Mouse (Mus musculus): ENCODE measurements around the gene Rdh1.

Gene Rdh1

GRCm38 (mm10) chr10:127759181-127760110, at the start of gene Rdh1, which contains the start of gene Rdh16f1:
TSS of gene Rdh1 (plus strand) at chr10:127759721.
TSS of gene Rdh16f1 (plus strand) at chr10:127759787.
- no peak for DNase-seq (ENCODE audit: low spot score)

DNA sequence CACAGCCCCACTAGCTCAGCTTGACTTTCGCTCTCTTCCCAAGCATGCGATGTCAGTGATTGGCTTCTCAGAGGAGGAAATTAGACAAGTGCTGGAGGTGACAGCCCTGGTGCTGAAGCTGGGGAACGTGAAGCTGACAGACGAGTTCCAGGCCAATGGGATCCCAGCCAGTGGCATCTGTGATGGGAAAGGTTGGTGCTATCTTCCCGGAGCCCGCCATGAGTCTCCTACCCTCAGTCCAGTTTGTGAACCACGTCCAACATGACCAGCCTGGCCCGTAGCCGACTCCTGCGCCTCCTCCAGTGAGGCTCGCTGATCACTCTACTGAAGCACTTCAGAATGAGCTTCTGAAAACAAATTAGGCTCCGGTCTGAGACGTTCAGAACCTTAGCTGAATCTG, 49.2 kb upstream of the Rdh1 start:
- no peak for DNase-seq (ENCODE audit: low spot score)

- no peak for DNase-seq (ENCODE audit: low spot score)
These were observed 46.8 kb upstream of the Rdh1 start for GRCm38 (mm10) chr10:127712736-127713135.

DNA sequence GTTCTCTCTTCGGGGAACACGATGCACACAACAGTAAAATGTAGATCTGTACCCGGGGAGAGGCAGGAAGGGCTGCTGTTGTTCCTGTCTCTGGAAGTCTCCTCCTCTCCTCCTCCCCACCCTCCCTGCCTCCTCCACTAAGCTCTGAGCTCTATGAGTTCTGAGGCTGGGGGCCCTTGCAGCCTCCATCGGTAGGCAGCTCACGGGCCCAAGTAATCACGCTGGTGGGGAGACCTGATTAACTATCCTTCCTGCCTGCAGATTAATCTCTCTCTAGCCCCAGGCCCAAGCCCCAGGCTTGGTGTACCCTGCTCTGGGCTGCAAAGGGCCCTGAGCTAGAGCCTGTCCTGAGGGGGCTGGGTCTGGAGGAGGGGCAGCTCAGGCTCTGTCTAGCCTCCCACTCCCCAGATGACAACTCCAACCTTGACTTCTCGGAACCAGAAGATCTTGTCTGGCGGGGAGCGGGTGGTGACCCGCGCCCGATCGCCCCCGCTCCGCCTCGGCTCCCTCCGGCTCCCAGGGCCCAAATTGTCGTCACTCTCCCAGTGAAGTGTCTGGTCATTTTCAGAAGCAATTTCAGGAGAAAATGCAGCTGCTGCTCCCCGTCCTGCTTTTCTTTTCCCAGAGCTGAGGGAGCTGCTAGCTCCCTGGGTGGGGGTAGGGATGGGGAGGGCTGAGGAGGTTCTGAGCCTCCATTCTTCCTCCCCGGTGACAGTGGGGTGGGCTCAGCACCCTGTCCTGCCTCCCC, 37.7 kb upstream of the Rdh1 start:
- DNase-seq (ENCODE audit: low spot score), result no peak

DNA sequence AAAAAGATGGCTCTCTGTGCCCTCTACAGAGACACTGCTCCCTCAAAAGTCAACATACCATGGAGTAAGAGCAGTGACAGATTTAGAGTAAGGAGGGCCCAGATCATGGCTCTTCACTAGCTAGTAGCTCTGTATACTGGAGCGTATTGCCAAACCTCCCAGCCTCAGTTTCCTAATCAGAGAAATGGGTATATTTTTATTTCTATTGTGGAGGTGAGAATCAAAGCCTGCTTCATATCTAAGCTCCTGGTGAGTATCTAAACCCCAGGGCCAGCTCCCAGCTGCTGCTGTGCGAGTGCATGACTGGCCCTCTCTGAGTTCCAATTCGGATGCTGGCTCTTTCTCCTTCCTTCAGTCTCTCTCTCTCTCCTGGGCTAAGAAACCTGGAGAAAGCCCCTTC, 35.3 kb upstream of the Rdh1 start, which contains the start of gene Tac2:
TSS of gene Tac2 (plus strand) at position 301 of the 400 bp plus-strand sequence.
- DNase-seq (ENCODE audit: low spot score), result no peak

- no peak for DNase-seq (ENCODE audit: low spot score)
These were observed 34.4 kb upstream of the Rdh1 start for GRCm38 (mm10) chr10:127725136-127725535.

DNA sequence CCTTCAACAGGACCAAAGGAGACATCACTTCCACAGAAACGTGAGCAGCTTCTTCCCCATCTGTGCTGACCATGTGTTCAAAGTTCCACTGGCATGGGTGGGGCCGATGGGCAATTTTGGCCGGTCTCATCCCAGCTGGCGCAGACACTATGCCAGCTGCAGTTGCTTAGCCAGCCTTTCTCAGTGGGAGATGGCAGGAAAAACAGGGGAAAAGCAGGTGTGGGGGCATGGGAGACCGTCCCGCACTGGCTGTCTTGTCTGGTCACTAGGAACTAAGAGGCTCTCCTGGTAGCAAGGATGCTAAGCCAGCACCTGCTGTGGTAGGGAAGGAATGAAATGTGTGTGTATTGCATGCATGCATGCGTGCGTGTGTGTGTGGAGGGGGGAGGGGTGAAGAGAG, 31.1 kb upstream of the Rdh1 start:
- DNase-seq (ENCODE audit: low spot score), result no peak

DNA sequence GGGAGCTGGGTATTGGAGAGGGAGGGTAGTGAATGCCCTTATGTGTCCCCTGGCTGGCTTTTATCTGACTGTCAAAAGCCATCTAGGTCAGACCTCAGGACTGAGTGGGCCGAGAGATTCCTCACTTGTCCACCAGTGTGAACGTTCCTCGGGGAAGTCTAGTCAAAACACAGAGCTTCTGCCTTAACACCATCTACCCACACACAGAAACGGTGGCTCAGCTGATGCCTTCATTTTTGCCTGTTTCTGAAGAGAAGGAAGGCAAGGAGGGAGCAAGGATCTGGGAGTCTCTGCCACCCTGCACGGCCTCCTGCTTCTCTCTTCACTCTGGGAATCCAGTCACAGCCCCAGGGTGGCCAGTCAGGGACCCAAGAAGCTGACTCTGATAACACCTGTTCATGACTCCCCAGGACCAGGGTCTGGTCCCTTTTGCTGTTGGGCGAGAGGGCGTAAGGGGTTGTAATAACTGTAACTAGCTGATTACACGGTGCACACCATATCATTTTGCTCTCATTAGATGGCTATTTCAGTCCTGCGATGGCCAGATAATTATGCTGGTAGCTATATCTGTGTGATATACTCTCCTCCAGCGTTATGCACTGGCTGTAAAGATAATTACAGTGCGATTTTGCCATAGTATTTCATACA, 29.1 kb upstream of the Rdh1 start:
- DNase-seq (ENCODE audit: low spot score), result no peak

- no peak for DNase-seq (ENCODE audit: low spot score)
These were observed 28.6 kb upstream of the Rdh1 start for GRCm38 (mm10) chr10:127730933-127731310.

DNA sequence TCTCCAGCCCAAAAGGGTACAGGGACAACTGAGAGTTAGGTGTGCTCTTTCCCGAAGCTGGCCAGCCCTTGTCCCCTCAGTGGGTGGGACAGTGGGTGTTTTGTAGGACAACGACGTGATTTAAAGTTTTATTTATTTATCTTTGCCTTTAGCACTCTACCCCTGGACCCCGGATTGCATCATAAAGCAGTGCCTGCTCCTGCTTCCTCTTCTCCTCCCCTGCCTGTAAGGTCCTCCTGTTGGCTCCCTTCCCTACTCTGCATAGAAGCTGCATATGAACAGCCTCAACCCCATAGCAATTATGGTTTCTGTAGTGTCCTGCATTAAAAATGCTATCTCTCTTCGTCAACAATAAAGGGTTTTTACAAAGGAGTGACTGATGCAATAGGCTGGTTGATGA, 28.1 kb upstream of the Rdh1 start:
- DNase-seq (ENCODE audit: low spot score), result no peak

DNA sequence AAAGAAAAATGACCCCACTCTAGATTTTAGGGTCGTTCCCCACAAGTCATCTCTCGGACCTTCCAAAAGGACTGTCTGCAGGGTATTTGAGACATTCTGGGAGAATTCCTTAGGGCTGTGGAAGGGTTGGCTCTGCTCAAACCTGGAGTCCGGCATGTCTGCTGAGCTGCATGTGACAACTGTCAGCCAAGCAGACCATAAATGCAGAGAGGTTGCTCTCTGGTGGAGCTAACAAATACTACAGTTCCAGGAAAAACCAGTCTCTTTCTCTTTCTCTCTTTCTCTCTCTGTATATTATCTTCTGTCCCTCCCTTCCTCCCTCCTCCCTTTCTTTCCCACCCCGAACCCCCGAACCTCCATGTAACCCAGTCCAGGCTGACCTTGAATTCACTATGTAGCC, 25.1 kb upstream of the Rdh1 start:
- DNase-seq (ENCODE audit: low spot score), result no peak

DNA sequence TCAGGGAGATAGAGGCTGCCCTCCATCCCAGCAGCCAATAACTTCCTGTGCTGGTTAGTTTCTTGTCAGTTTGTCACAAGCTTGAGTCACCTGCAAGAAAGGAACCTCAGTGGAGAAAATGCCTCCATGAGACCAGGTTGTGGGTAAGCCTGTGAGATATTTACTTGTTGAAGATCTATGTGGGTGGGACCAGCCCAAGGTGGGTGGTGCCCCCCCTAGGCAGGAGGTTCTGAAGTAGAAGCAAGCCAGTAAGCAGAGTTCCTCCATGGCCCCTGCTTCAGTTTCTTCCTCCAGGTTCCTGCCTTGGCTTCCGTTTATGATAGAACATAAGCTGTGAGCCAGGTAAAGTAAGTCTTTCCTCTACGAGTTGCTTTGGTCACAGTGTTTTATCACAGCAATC, 23.3 kb upstream of the Rdh1 start:
- no peak for DNase-seq (ENCODE audit: low spot score)

DNA sequence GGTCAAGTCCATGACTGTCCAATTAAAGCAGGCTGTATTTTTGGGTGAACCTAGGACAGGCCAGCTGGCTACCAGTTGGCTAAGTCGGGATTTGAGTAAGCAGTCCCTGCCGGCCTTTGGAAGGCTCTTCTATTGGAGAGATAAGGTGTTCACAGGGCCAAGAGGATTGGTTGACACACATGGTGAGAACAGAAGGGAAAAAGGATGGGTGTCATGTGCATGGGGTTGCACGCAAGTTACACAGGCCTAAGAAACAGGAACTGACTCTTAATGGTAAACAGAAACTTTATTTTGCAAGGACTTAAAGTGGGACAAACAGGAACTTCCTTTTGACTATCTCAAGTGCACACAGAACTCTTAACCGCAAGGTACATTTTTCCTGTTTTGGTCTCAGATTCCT, 22.6 kb upstream of the Rdh1 start:
- no peak for DNase-seq (ENCODE audit: low spot score)

GRCm38 (mm10) chr10:127737552-127737951, 22.0 kb upstream of the Rdh1 start:
- no peak for DNase-seq (ENCODE audit: low spot score)

GRCm38 (mm10) chr10:127738151-127738882, 21.2 kb upstream of the Rdh1 start:
- DNase-seq (ENCODE audit: low spot score), result peak; percentile 27

GRCm38 (mm10) chr10:127739083-127739660, 20.3 kb upstream of the Rdh1 start, which contains the start of gene Zbtb39:
TSS of gene Zbtb39 (plus strand) at chr10:127739538.
- peak; percentile 68 for DNase-seq (ENCODE audit: low spot score)

- peak; percentile 21 for DNase-seq (ENCODE audit: low spot score)
These were observed 19.8 kb upstream of the Rdh1 start for GRCm38 (mm10) chr10:127739661-127740161.

DNA sequence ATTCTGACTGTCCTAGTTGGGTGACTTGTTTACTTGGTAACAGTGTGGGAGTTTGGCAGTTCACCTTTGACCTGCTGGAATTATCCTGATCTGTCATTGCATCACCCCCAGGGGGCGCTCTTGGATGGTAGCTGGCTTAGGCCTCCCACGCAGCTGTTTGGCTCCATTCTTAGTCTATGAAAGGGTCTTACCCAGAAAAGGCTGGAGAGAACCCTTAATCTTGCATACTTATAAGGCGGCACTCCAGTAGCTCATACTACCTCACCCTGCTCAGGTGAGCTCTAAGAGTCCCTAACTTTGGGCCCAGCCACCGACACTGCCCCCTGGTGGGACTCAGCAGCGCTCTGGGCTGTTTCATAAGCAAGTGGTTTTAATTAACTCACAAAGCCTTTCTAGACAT, 14.9 kb upstream of the Rdh1 start:
- DNase-seq (ENCODE audit: low spot score), result peak; percentile 32

DNA sequence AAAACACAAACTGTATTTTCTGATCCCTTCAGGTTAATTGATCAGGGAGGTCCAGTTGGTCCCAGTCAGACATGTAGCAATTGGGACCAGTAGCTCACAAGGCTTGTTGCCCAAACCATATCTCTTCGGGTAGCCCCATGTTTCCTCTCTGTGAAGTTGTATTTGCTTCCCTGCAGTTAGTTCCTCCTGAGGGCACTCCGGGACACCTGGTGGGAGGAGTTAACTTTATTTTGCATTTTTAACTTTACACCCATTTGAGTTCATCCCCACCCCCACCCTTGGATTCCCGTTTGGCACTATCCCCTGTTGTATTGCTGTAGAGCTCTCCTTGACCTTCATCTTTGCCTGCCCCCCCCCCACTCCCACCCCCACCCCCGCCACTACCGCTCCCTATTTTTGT, 13.6 kb upstream of the Rdh1 start:
- no peak for DNase-seq (ENCODE audit: low spot score)

- DNase-seq (ENCODE audit: low spot score), result no peak
These were observed 12.3 kb upstream of the Rdh1 start for GRCm38 (mm10) chr10:127747254-127747653.

Data from spleen, adult 12 weeks (tissue).